Mouse (Mus musculus) kidney, adult 10 weeks (tissue): ENCODE results near the gene Il21r. TPM values are rescaled to one million over a fixed set of nuclear protein-coding genes. Genes with fewer than 3 reads are reported as not detected.

Source experiments
- polyA plus RNA-seq: library from polyadenylated mRNA; stranded (reverse); fragments of 350-450 nt; fragmentation: Illumina TruSeq; extraction: RNeasy Lipid Tissue Mini Kit (QIAGEN cat#74804); gene quantifications from one replicate; pipeline ENCODE4 v1.2.3, GENCODE M21; 2014; ENCODE audit warnings: low read depth, low replicate concordance

Gene Il21r
- polyA plus RNA-seq, result 0.24 TPM

DNA sequence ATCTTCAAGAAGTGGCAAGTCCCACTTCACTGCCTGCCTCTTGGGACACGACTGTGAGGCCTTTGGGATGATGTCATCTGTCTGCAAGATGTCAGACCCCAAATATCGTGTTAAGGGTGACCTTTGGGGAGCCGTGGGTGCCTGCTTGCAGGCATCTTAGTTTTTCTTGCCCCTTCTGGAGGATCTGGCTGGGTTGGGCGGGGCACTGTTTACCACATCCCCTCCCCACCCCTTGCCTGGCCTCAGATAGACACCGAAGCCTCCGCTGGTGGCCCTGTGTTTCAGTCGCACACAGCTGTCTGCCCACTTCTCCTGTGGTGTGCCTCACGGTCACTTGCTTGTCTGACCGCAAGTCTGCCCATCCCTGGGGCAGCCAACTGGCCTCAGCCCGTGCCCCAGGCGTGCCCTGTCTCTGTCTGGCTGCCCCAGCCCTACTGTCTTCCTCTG is at the start of gene Il21r:
Gene Il21r (plus strand): TSS at position 245 of the 447 bp plus-strand sequence.

Other genes starting within 250 kb of the Il21r start
- 0.16 TPM for gene Kdm8, start 158.8 kb upstream of the Il21r start, polyA plus RNA-seq
- 28.3 TPM for gene Nsmce1, start 111.8 kb upstream of the Il21r start, polyA plus RNA-seq
- 1.8 TPM for gene Il4ra, start 51.3 kb upstream of the Il21r start, polyA plus RNA-seq
- gene Gtf3c1, start 104.4 kb downstream of the Il21r start, polyA plus RNA-seq, result 8.6 TPM
- gene D430042O09Rik, start 104.5 kb downstream of the Il21r start, polyA plus RNA-seq, result 10.1 TPM